Comparison of ENCODE assay signal across 8 mouse cellular contexts in the genomic region with DNA sequence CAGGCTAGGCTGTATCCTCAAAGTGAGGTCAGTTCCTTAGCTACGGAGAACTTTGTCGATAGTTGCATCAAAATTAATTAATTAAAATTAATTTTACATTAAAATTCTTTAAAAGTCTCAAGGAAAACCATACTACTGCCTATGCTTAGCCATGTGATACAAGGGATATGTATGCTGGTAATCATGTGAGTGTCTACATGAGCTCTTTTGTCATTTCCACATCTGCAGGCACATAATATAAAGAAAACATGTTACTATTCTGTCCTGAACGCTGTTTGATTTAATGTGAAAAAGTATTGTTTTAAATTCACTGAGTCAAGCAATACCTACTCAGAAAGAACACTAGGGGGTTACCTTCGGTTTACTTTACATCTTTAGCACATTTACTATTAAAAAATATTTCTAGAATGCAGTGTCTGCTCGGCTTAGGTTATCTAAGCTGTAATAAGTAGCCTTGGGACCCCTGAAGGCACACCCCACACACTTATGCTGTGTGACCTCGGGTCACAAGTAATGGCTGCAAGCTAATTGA.
DNase-seq lines count a peak whose midpoint lies in the region; ATAC-seq and TF ChIP-seq lines count a peak whose summit lies in the region.

No protein-coding gene starts in this region.

- H3K27me3 ChIP-seq in heart, embryonic 12.5 days (replicated peaks): no peaks in the 10 kb centered on the region
- H3K27me3 ChIP-seq in hindbrain, embryonic 11.5 days (ENCODE audit: control insufficient read depth, insufficient read depth, low read length): no peaks in the 10 kb centered on the region

- peak overlapping the region; percentile 64 for H3K4me3 ChIP-seq in heart, embryonic 12.5 days
- H3K4me3 ChIP-seq in bone marrow macrophage, adult 2 months (ENCODE audit: insufficient read depth, low read length): peak overlapping the region; percentile 90
- peak overlapping the region; percentile 43 for H3K4me3 ChIP-seq in hindbrain, embryonic 11.5 days (ENCODE audit: low read depth, low read length)
- peak overlapping the region; percentile 67 for H3K4me3 ChIP-seq in macrophage (ENCODE audit: inconsistent target)

- H3K9ac ChIP-seq in heart, embryonic 12.5 days: peak overlapping the region; percentile 83
- peak overlapping the region; percentile 58 for H3K9ac ChIP-seq in hindbrain, embryonic 11.5 days (ENCODE audit: low read depth, low read length)

- H3K4me2 ChIP-seq in heart, embryonic 12.5 days: peak overlapping the region; percentile 75
- peak overlapping the region; percentile 30 for H3K4me2 ChIP-seq in hindbrain, embryonic 11.5 days (replicated peaks; ENCODE audit: low read depth, low read length)

- no peak for DNase-seq in heart, postnatal 36 days
- no peak for DNase-seq in hindbrain, embryonic 11.5 days (ENCODE audit: low spot score)
- DNase-seq in urinary bladder, postnatal 25 days (ENCODE audit: low spot score): no peak
- no peak for DNase-seq in spleen, adult 18-20 months

- peaks cover 3% of the 10 kb centered on the region; the same call in 1 of the 2 replicates for H3K4me1 ChIP-seq in heart, embryonic 12.5 days (replicated peaks)
- peaks cover 13% of the 10 kb centered on the region for H3K4me1 ChIP-seq in bone marrow macrophage, adult 2 months (ENCODE audit: control insufficient read depth, insufficient read depth, low read length)
- H3K4me1 ChIP-seq in hindbrain, embryonic 11.5 days (replicated peaks; ENCODE audit: control insufficient read depth, insufficient read depth, low read length): peaks cover 3% of the 10 kb centered on the region; the same call in 1 of the 2 replicates

- no peaks in the 10 kb centered on the region for H3K9me3 ChIP-seq in heart, embryonic 12.5 days (replicated peaks)
- no peaks in the 10 kb centered on the region for H3K9me3 ChIP-seq in hindbrain, embryonic 11.5 days (ENCODE audit: control insufficient read depth, low read length)

- H3K79me2 ChIP-seq in macrophage (ENCODE audit: inconsistent target): peaks cover 54% of the 10 kb centered on the region

- no peak for ATAC-seq in heart, embryonic 12.5 days (ENCODE audit: insufficient number of reproducible peaks, low FRiP score)
- peak; percentile 88 for ATAC-seq in hindbrain, embryonic 11.5 days (ENCODE audit: low FRiP score)
- ATAC-seq in monocyte, adult 5-6 weeks (replicated peaks; ENCODE audit: insufficient number of reproducible peaks, low FRiP score, low TSS enrichment, poor library complexity, severe bottlenecking): no peak

- TF ChIP-seq CTCF in bone marrow macrophage, adult 2 months (IDR thresholded peaks at IDR 0.05; ENCODE audit: low read depth, low read length): no peak

- peaks cover 11% of the 10 kb centered on the region for H3K36me3 ChIP-seq in heart, embryonic 12.5 days
- no peaks in the 10 kb centered on the region for H3K36me3 ChIP-seq in hindbrain, embryonic 11.5 days (ENCODE audit: control insufficient read depth, insufficient read depth, low read length)
- H3K36me3 ChIP-seq in macrophage (ENCODE audit: inconsistent target): no peaks in the 10 kb centered on the region

- H3K27ac ChIP-seq in heart, embryonic 12.5 days (ENCODE audit: poor library complexity, severe bottlenecking): peak overlapping the region; percentile 99
- H3K27ac ChIP-seq in bone marrow macrophage, adult 2 months (ENCODE audit: insufficient read depth, low read depth, low read length): peak overlapping the region; percentile 98
- peak overlapping the region; percentile 79 for H3K27ac ChIP-seq in hindbrain, embryonic 11.5 days (ENCODE audit: low read depth, low read length)
- peak overlapping the region; percentile 90 for H3K27ac ChIP-seq in macrophage

- 37% methylated on average over 6 of the region's 6 CpGs for WGBS in heart, embryonic 12.5 days
- 28% methylated on average over 6 of the region's 6 CpGs for WGBS in hindbrain, embryonic 11.5 days
- 32% methylated on average over 6 of the region's 6 CpGs for WGBS in macrophage (ENCODE audit: missing documents)

- TF ChIP-seq POLR2A in bone marrow macrophage, adult 2 months (IDR thresholded peaks at IDR 0.05; ENCODE audit: borderline replicate concordance, low read depth, low read length): no peak

- intact Hi-C loops in heart, postnatal 36 days (cut with DNase I): loop anchor here (2.0 kb wide), 5 partner anchors 74 to 828 kb away; no protein-coding TSS in a partner anchor
